Mouse (Mus musculus) CH12.LX (cell line): ENCODE measurements at regions not wholly inside any gene's neighbourhood (a gene's known extent, or its start where the extent isn't known, plus 50 kb on each side); places are given as distances from the start of the nearest gene placed in this dataset.

Source experiments
- DNase-seq: peaks from one replicate; pipeline ENCODE4 v3.0.0-alpha.2; 2013; ENCODE audit errors: extremely low read depth
- H3K27ac ChIP-seq: 2 replicates; pipeline ENCODE4 v1.5.1; 2012; ENCODE audit warnings: low read depth, mild to moderate bottlenecking, control low read depth, moderate library complexity; ENCODE audit not compliant: insufficient read depth
- H3K27me3 ChIP-seq: replicated peaks from 2 replicates; pipeline ENCODE3; 2012; ENCODE audit warnings: inconsistent platforms
- H3K36me3 ChIP-seq, 2 experiments: replicated peaks in 1 of 2; 2 replicates each; pipeline versions ENCODE3 to v1.6.1; 2012; ENCODE audit warnings: inconsistent platforms in 1 of 2, low read length in 1 of 2, mild to moderate bottlenecking in 1 of 2, mixed read lengths in 1 of 2, moderate library complexity in 1 of 2; ENCODE audit not compliant: control insufficient read depth in 1 of 2, insufficient read depth in 1 of 2
- H3K4me1 ChIP-seq, 2 experiments: 2 replicates each; pipeline ENCODE4 v1.6.1; 2012; ENCODE audit warnings: inconsistent platforms in 1 of 2, moderate library complexity in 1 of 2; ENCODE audit not compliant: insufficient read depth in 2 of 2, control insufficient read depth in 1 of 2
- H3K4me2 ChIP-seq: 2 replicates; pipeline ENCODE4 v1.6.1; 2012; ENCODE audit warnings: low read depth, mild to moderate bottlenecking, control low read depth; ENCODE audit not compliant: poor library complexity, insufficient read depth, severe bottlenecking
- H3K4me3 ChIP-seq, 3 experiments: fragments of 150-350 bp in 1 of 3; sonication (generic) in 1 of 3; replicated peaks in 1 of 3; 2 replicates each; pipeline versions ENCODE3 to v1.5.1; 2011 to 2012; ENCODE audit warnings: low read depth in 2 of 3, low read length in 2 of 3, mild to moderate bottlenecking in 2 of 3, moderate library complexity in 2 of 3, control low read depth in 1 of 3, improper control_type of control experiment in 1 of 3, inconsistent platforms in 1 of 3, mixed read lengths in 1 of 3; ENCODE audit not compliant: poor library complexity in 1 of 3
- H3K79me2 ChIP-seq: replicated peaks from 2 replicates; pipeline ENCODE4 v1.6.1; 2012; ENCODE audit warnings: mild to moderate bottlenecking, moderate library complexity; ENCODE audit not compliant: control insufficient read depth, poor library complexity, insufficient read depth, severe bottlenecking; ENCODE audit errors: extremely low read depth
- H3K9ac ChIP-seq: 2 replicates; pipeline ENCODE4 v1.6.1; 2012; ENCODE audit warnings: low read depth, mild to moderate bottlenecking, control low read depth, moderate library complexity; ENCODE audit not compliant: insufficient read depth
- H3K9me3 ChIP-seq: replicated peaks from 2 replicates; pipeline ENCODE3; 2012; ENCODE audit warnings: low read length, inconsistent platforms, mixed read lengths
- CHD1 ChIP-seq: IDR thresholded peaks from 2 replicates; pipeline ENCODE4 v1.6.1; 2012; ENCODE audit warnings: low read depth, low read length, improper control_type of control experiment, inconsistent platforms
- CTCF ChIP-seq, 2 experiments: IDR thresholded peaks in 1 of 2; conservative IDR thresholded peaks in 1 of 2; 2 replicates each; pipeline ENCODE4 v1.5.1; 2011 to 2012; ENCODE audit warnings: low read depth in 2 of 2, low read length in 2 of 2, improper control_type of control experiment in 1 of 2, inconsistent platforms in 1 of 2, mild to moderate bottlenecking in 1 of 2, moderate library complexity in 1 of 2
- E2F4 ChIP-seq: IDR thresholded peaks from 2 replicates; pipeline ENCODE4 v1.6.1; 2011; ENCODE audit warnings: low read depth, low read length, improper control_type of control experiment; ENCODE audit not compliant: insufficient replicate concordance
- ELF1 ChIP-seq: IDR thresholded peaks from 2 replicates; pipeline ENCODE4 v1.6.1; 2014; ENCODE audit warnings: low read depth, mild to moderate bottlenecking, inconsistent platforms, low read length, improper control_type of control experiment
- EP300 ChIP-seq: IDR thresholded peaks from 2 replicates; pipeline ENCODE4 v1.6.1; 2011; ENCODE audit warnings: low read length, improper control_type of control experiment
- ETS1 ChIP-seq: conservative IDR thresholded peaks from 2 replicates; pipeline ENCODE4 v1.6.1; 2012; ENCODE audit warnings: low read depth, mild to moderate bottlenecking, inconsistent platforms, low read length, improper control_type of control experiment, moderate library complexity
- GABPA ChIP-seq: IDR thresholded peaks from 2 replicates; pipeline ENCODE4 v1.6.1; 2012; ENCODE audit warnings: low read depth, low read length, improper control_type of control experiment, inconsistent platforms; ENCODE audit not compliant: insufficient replicate concordance
- HCFC1 ChIP-seq: IDR thresholded peaks from 2 replicates; pipeline ENCODE4 v1.6.1; 2012; ENCODE audit warnings: low read depth, mild to moderate bottlenecking, inconsistent platforms, low read length, improper control_type of control experiment
- JUND ChIP-seq: conservative IDR thresholded peaks from 2 replicates; pipeline ENCODE4 v1.6.1; 2011; ENCODE audit warnings: low read depth, low read length, improper control_type of control experiment
- MAX ChIP-seq: IDR thresholded peaks from 2 replicates; pipeline ENCODE4 v1.6.1; 2011; ENCODE audit warnings: low read length, improper control_type of control experiment
- MAZ ChIP-seq: IDR thresholded peaks from 2 replicates; pipeline ENCODE4 v1.6.1; 2012; ENCODE audit warnings: low read depth, mild to moderate bottlenecking, inconsistent platforms, low read length, improper control_type of control experiment, moderate library complexity
- MEF2A ChIP-seq: IDR thresholded peaks from 2 replicates; pipeline ENCODE4 v1.6.1; 2014; ENCODE audit warnings: low read depth, mild to moderate bottlenecking, inconsistent platforms, low read length, improper control_type of control experiment, borderline replicate concordance
- NELFE ChIP-seq: IDR thresholded peaks from 2 replicates; pipeline ENCODE4 v1.6.1; 2011; ENCODE audit warnings: low read depth, low read length, improper control_type of control experiment
- NRF1 ChIP-seq: IDR thresholded peaks from 2 replicates; pipeline ENCODE4 v1.6.1; 2014; ENCODE audit warnings: low read depth, mild to moderate bottlenecking, inconsistent platforms, low read length, improper control_type of control experiment, moderate library complexity
- PAX5 ChIP-seq: IDR thresholded peaks from 2 replicates; pipeline ENCODE4 v1.6.1; 2012; ENCODE audit warnings: low read length, inconsistent platforms, mixed read lengths
- POLR2A ChIP-seq: IDR thresholded peaks from 2 replicates; pipeline ENCODE4 v1.6.1; 2011; ENCODE audit warnings: low read depth, mild to moderate bottlenecking, improper control_type of control experiment, low read length
- POLR2AphosphoS2 ChIP-seq: IDR thresholded peaks from 2 replicates; pipeline ENCODE4 v1.6.1; 2011; ENCODE audit warnings: low read depth, low read length, improper control_type of control experiment
- RAD21 ChIP-seq: IDR thresholded peaks from 2 replicates; pipeline ENCODE4 v1.6.1; 2011; ENCODE audit warnings: low read depth, mild to moderate bottlenecking, low read length, improper control_type of control experiment, moderate library complexity
- RCOR1 ChIP-seq: conservative IDR thresholded peaks from 2 replicates; pipeline ENCODE4 v1.6.1; 2012; ENCODE audit warnings: low read depth, mild to moderate bottlenecking, inconsistent platforms, low read length, improper control_type of control experiment
- SIN3A ChIP-seq: IDR thresholded peaks from 2 replicates; pipeline ENCODE4 v1.6.1; 2012; ENCODE audit warnings: low read length, improper control_type of control experiment, inconsistent platforms
- TBP ChIP-seq: conservative IDR thresholded peaks from 2 replicates; pipeline ENCODE4 v1.6.1; 2011; ENCODE audit warnings: low read depth, low read length, improper control_type of control experiment
- UBTF ChIP-seq: IDR thresholded peaks from 2 replicates; pipeline ENCODE4 v1.6.1; 2012; ENCODE audit warnings: low read depth, mild to moderate bottlenecking, inconsistent platforms, low read length, improper control_type of control experiment, moderate library complexity
- ZC3H11A ChIP-seq: IDR thresholded peaks from 2 replicates; pipeline ENCODE4 v1.6.1; 2012; ENCODE audit warnings: low read depth, mild to moderate bottlenecking, inconsistent platforms, low read length, improper control_type of control experiment
- ZNF384 ChIP-seq: IDR thresholded peaks from 2 replicates; pipeline ENCODE4 v1.6.1; 2012; ENCODE audit warnings: low read depth, low read length, improper control_type of control experiment, inconsistent platforms
- dilution Hi-C: fragments of 300-500 bp; cut with MboI; formaldehyde crosslinking; loops from 2 replicates; pipeline ENCODE4 v1.14.3; 2020; ENCODE audit warnings: low sequenced_read_pairs; ENCODE audit not compliant: extremely low pct_unique_long_range_greater_than_20kb, extremely low pct_ligation_motif_present
- in situ Hi-C: fragments of 300-500 bp; cut with MboI; formaldehyde crosslinking; loops from 3 replicates; pipeline ENCODE4 v1.14.3; 2019; ENCODE audit warnings: low sequenced_read_pairs, low pct_ligation_motif_present, low pct_unique_long_range_greater_than_20kb, mixed read lengths

- H3K4me1 ChIP-seq, result no peaks in the 10 kb centered on the region
- H3K79me2 ChIP-seq, result no peaks in the 10 kb centered on the region
- H3K27me3 ChIP-seq, result no peaks in the 10 kb centered on the region
- H3K4me3 ChIP-seq, result no peak overlapping the region
- no peak overlapping the region for H3K9ac ChIP-seq
- no peaks in the 10 kb centered on the region for H3K36me3 ChIP-seq
- no peak overlapping the region for H3K27ac ChIP-seq
- no peak for TF ChIP-seq UBTF
- TF ChIP-seq RAD21, result no peak
- no peak for TF ChIP-seq NELFE
- no peak for TF ChIP-seq ZC3H11A
- no peak for TF ChIP-seq GABPA
- TF ChIP-seq HCFC1, result no peak
- no peak for TF ChIP-seq ZNF384
- no peak for TF ChIP-seq ETS1
- TF ChIP-seq MEF2A, result no peak
- no peak for TF ChIP-seq SIN3A
- no peak for TF ChIP-seq CTCF (conservative IDR thresholded peaks at IDR 0.05 in 1 of 2, IDR thresholded peaks at IDR 0.05 in 1 of 2; ENCODE audit: low read depth in 2 of 2, low read length in 2 of 2)
- no peak for TF ChIP-seq TBP
- TF ChIP-seq POLR2AphosphoS2, result no peak
- TF ChIP-seq EP300, result no peak
- TF ChIP-seq CHD1, result no peak
- TF ChIP-seq ELF1, result no peak
- no peak for TF ChIP-seq POLR2A
- no peak for TF ChIP-seq MAZ
- TF ChIP-seq MAX, result no peak
- no peak for TF ChIP-seq PAX5
- TF ChIP-seq, all 38 proteins: peak for 0
- Histone ChIP-seq H3K4me2 (no peak overlapping the region), H3K9me3 (no peaks in the 10 kb centered on the region)
- dilution Hi-C loops (no loop called here), in situ Hi-C loops (no loop called here)
- DNase-seq, result no peak
Measured at GRCm38 (mm10) chr3:20998295-20998694, 631.3 kb upstream of the Agtr1b start.

- H3K79me2 ChIP-seq, result no peaks in the 10 kb centered on the region
- in situ Hi-C loops, result no loop called here
- dilution Hi-C loops, result no loop called here
- no peaks in the 10 kb centered on the region for H3K9me3 ChIP-seq
- no peak overlapping the region for H3K4me2 ChIP-seq
- H3K27ac ChIP-seq, result no peak overlapping the region
- H3K9ac ChIP-seq, result no peak overlapping the region
- H3K4me3 ChIP-seq, result no peak overlapping the region
- H3K36me3 ChIP-seq, result no peaks in the 10 kb centered on the region
- no peak for DNase-seq
- no peaks in the 10 kb centered on the region for H3K27me3 ChIP-seq
- no peak for TF ChIP-seq NRF1
- no peak for TF ChIP-seq E2F4
- TF ChIP-seq JUND, result no peak
- TF ChIP-seq POLR2AphosphoS2, result no peak
- no peak for TF ChIP-seq GABPA
- no peak for TF ChIP-seq RCOR1
- TF ChIP-seq UBTF, result no peak
- TF ChIP-seq ZC3H11A, result no peak
- H3K4me1 ChIP-seq, result no peaks in the 10 kb centered on the region
Measured at GRCm38 (mm10) chr3:20989486-20989970, 622.6 kb upstream of the Agtr1b start.
